Mouse (Mus musculus): ENCODE measurements around the gene Tmem119.

Gene Tmem119

DNA sequence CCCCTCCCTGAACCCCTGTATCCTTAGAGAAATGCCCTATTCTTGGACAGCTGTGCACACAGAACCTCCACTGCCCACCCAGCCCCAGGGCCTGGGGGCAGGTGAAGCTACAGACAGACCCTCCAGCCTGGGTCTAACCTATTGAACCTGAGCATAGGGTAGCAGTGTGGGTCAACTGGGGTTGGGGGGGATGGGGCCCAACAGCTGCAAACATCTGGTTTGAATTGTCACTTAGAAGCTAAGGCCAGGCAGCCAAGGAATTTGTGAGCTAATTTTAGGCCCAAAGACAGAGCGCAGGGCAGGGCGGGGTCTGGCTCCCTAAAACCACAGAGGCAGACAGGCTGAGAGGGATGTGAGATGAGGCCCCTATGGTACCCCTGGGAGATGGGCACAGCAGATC is 7.9 kb upstream of the Tmem119 start:
- no peak for DNase-seq (ENCODE audit: low read depth, low spot score)
- H3K36me3 ChIP-seq (ENCODE audit: control insufficient read depth, insufficient read depth, low read length, poor library complexity, severe bottlenecking) = no peaks in the 10 kb centered on the region

DNA sequence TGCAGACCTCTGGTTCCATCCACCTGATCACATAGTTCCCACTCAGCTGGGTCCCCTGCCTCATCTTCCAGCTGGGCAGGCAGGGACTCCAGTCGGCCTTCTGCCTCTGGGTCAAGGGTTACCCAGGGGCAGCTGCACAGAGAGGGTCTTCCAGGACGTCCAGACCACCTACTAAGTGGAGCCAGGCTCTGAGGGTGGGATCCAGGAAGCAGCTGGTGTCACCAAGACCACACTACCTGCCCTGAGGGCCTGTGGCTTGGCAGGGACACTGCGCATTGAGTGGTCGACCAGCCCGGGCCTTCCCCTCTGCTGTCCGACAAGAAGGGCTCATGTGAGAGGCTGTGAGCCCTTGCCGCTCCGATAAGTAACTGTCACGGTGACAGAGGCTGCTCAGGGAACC is 7.4 kb upstream of the Tmem119 start:
- DNase-seq (ENCODE audit: low read depth, low spot score) = no peak
- Histone ChIP-seq H3K27me3 (ENCODE audit: control insufficient read depth, insufficient read depth, low read length, poor library complexity, severe bottlenecking) (no peaks in the 10 kb centered on the region), H3K36me3 (ENCODE audit: control insufficient read depth, insufficient read depth, low read length, poor library complexity, severe bottlenecking) (no peaks in the 10 kb centered on the region)

More for the DNA sequence above, 7.9 kb upstream of the Tmem119 start:
- no peaks in the 10 kb centered on the region for H3K27me3 ChIP-seq (ENCODE audit: control insufficient read depth, insufficient read depth, low read length, poor library complexity, severe bottlenecking)

DNA sequence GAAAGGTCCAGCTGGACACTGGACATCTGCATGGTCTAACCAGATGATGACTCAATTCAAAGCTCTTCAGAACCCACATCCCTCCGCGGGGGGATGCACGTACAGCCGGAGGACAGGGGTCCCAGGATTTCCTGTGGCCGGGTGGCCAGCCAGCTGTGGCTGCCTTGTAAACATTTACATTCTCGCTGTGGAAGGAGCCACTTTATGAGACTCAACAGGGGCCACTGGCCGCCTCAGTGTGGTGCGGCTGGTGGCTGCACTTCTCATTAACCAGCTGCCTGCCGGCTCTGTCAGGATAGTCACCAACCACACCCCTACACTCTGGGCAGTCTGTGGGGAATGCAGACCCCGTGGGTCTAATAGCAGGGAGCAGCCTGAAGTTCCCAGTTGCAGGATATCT is 6.1 kb upstream of the Tmem119 start:
- no peaks in the 10 kb centered on the region for H3K27me3 ChIP-seq (ENCODE audit: control insufficient read depth, insufficient read depth, low read length, poor library complexity, severe bottlenecking)
- no peaks in the 10 kb centered on the region for H3K36me3 ChIP-seq (ENCODE audit: control insufficient read depth, insufficient read depth, low read length, poor library complexity, severe bottlenecking)
- DNase-seq (ENCODE audit: low read depth, low spot score) = no peak

DNA sequence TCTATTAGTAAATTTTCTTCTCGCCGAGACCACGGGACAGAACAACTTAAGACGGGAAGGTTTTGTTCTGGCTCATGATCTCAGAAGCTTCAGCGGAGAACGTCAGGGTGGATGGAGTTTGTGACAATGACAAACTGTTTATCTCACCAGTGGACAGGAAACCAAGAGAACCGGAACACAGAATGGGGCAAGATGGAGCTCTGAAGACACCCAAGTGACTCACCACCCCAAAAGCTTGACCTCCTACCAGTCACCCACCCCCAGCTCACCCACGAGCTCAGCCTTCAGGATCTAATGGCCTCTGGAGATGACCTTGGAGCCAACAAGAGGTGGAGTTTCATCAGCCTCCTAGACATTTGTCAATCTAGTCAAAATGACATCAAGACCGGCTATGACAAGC is 5.0 kb upstream of the Tmem119 start:
- no peaks in the 10 kb centered on the region; the same call in 1 of the 2 replicates for H3K27me3 ChIP-seq (ENCODE audit: control insufficient read depth, insufficient read depth, low read length, poor library complexity, severe bottlenecking)
- H3K36me3 ChIP-seq (ENCODE audit: control insufficient read depth, insufficient read depth, low read length, poor library complexity, severe bottlenecking) = no peaks in the 10 kb centered on the region
- DNase-seq (ENCODE audit: low read depth, low spot score) = no peak

- H3K36me3 ChIP-seq (ENCODE audit: control insufficient read depth, insufficient read depth, low read length, poor library complexity, severe bottlenecking) = no peaks in the 10 kb centered on the region
- H3K27me3 ChIP-seq (ENCODE audit: control insufficient read depth, insufficient read depth, low read length, poor library complexity, severe bottlenecking) = no peaks in the 10 kb centered on the region; the same call in 1 of the 2 replicates
- DNase-seq (ENCODE audit: low read depth, low spot score) = no peak
Observed at GRCm38 (mm10) chr5:113804395-113804966, 4.2 kb upstream of the Tmem119 start.

- DNase-seq (ENCODE audit: low read depth, low spot score) = no peak
- Histone ChIP-seq H3K27me3 (ENCODE audit: control insufficient read depth, insufficient read depth, low read length, poor library complexity, severe bottlenecking) (no peaks in the 10 kb centered on the region; the same call in 1 of the 2 replicates), H3K36me3 (ENCODE audit: control insufficient read depth, insufficient read depth, low read length, poor library complexity, severe bottlenecking) (no peaks in the 10 kb centered on the region)
Observed at GRCm38 (mm10) chr5:113799691-113800090, 625 bp downstream of the Tmem119 start.

GRCm38 (mm10) chr5:113798525-113798924 is 1.8 kb downstream of the Tmem119 start:
- no peak for DNase-seq (ENCODE audit: low read depth, low spot score)
- Histone ChIP-seq H3K36me3 (ENCODE audit: control insufficient read depth, insufficient read depth, low read length, poor library complexity, severe bottlenecking) (no peaks in the 10 kb centered on the region), H3K27me3 (ENCODE audit: control insufficient read depth, insufficient read depth, low read length, poor library complexity, severe bottlenecking) (no peaks in the 10 kb centered on the region; the same call in 1 of the 2 replicates)

GRCm38 (mm10) chr5:113797149-113797882 is 3.0 kb downstream of the Tmem119 start:
- Histone ChIP-seq H3K36me3 (ENCODE audit: control insufficient read depth, insufficient read depth, low read length, poor library complexity, severe bottlenecking) (no peaks in the 10 kb centered on the region), H3K27me3 (ENCODE audit: control insufficient read depth, insufficient read depth, low read length, poor library complexity, severe bottlenecking) (no peaks in the 10 kb centered on the region; the same call in 1 of the 2 replicates)
- no peak for DNase-seq (ENCODE audit: low read depth, low spot score)

- no peak for DNase-seq (ENCODE audit: low read depth, low spot score)
- no peaks in the 10 kb centered on the region for H3K36me3 ChIP-seq (ENCODE audit: control insufficient read depth, insufficient read depth, low read length, poor library complexity, severe bottlenecking)
- no peaks in the 10 kb centered on the region; the same call in 1 of the 2 replicates for H3K27me3 ChIP-seq (ENCODE audit: control insufficient read depth, insufficient read depth, low read length, poor library complexity, severe bottlenecking)
Observed at GRCm38 (mm10) chr5:113796401-113797148, 3.7 kb downstream of the Tmem119 start.

DNA sequence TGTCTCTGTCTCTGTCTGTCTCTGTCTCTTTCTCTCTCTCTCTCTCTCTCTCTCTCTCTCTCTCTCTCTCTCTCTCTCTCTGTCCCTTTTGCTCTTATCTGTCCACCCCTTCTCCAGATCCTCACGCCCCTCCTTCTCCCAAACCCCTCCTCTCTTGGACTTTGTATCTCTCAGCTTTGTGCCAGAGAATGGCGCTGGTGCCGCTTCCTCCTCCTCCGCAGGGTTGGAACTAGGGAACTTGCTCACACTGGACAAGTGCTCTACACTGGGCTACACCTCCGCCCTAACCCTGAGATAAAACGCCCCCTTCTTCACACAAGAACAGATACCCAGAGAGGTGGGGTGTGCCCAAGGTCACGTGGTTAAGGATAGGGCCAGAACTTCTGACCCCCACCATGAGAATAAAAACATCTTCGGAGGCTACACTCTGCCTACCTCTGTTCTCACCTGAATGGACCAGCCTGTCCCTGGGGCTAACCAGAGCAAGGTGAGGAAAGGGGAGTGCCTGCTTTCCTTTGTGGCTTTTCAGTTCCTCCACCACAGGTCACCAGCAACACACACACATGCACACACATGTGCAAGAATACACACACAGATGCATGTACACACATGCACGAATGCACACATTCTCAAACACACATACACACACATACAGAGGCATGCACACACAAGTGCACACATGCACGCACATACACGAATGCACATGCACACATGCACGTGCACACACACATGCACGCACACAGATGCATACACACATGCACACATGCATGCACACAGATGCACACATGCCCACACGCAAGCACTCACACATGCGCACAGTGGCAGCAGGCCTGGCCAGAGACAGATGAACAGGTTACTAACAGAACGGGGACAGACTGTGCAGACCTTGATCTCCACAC is 8.9 kb downstream of the Tmem119 start:
- H3K36me3 ChIP-seq (ENCODE audit: control insufficient read depth, insufficient read depth, low read length, poor library complexity, severe bottlenecking) = no peaks in the 10 kb centered on the region
- no peak for DNase-seq (ENCODE audit: low read depth, low spot score)
- H3K27me3 ChIP-seq (ENCODE audit: control insufficient read depth, insufficient read depth, low read length, poor library complexity, severe bottlenecking) = no peaks in the 10 kb centered on the region

- DNase-seq (ENCODE audit: low read depth, low spot score) = no peak
- Histone ChIP-seq H3K36me3 (ENCODE audit: control insufficient read depth, insufficient read depth, low read length, poor library complexity, severe bottlenecking) (no peaks in the 10 kb centered on the region), H3K27me3 (ENCODE audit: control insufficient read depth, insufficient read depth, low read length, poor library complexity, severe bottlenecking) (no peaks in the 10 kb centered on the region)
Observed at GRCm38 (mm10) chr5:113790453-113791196, 9.7 kb downstream of the Tmem119 start.

- Histone ChIP-seq H3K36me3 (ENCODE audit: control insufficient read depth, insufficient read depth, low read length, poor library complexity, severe bottlenecking) (no peaks in the 10 kb centered on the region), H3K27me3 (ENCODE audit: control insufficient read depth, insufficient read depth, low read length, poor library complexity, severe bottlenecking) (no peaks in the 10 kb centered on the region)
- DNase-seq (ENCODE audit: low read depth, low spot score) = no peak
Observed at GRCm38 (mm10) chr5:113789075-113789788, 11.1 kb downstream of the Tmem119 start.

DNA sequence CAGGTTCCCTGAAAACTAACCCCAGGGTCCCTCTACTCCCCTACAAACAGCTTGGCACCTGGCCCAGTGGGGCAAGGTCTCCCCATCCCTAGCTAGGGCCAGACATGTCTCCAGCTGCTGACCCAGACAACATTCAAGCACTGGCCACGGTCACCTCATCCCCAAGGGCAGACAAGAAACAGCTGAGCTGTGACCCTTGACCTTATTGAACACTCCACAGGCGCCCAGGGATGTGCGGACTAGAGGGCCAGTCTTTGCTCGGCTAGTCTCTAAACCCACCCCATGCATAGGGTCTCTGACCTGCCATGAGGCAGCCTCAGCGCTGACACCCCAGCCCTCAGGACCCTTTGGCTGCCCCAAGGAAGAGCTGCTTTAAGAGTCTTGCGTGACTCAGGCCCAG is 11.7 kb downstream of the Tmem119 start:
- DNase-seq (ENCODE audit: low read depth, low spot score) = no peak
- no peaks in the 10 kb centered on the region for H3K36me3 ChIP-seq (ENCODE audit: control insufficient read depth, insufficient read depth, low read length, poor library complexity, severe bottlenecking)
- H3K27me3 ChIP-seq (ENCODE audit: control insufficient read depth, insufficient read depth, low read length, poor library complexity, severe bottlenecking) = no peaks in the 10 kb centered on the region
